Mouse (Mus musculus) adrenal gland, postnatal 14 days (tissue): ENCODE data around the gene B4galnt3. TPM values are rescaled to one million over a fixed set of nuclear protein-coding genes. Genes with fewer than 3 reads are reported as not detected.

Experiments used
- total RNA-seq: library from RNA; stranded (reverse); gene quantifications from 2 replicates; pipeline ENCODE4 v1.2.3, GENCODE M21; 2021

B4galnt3 gene
- total RNA-seq, 1 experiment from 2014 or later = 5.6 TPM

Other genes starting within 250 kb of the B4galnt3 start
- gene Ninj2, start 201.2 kb downstream of the B4galnt3 start, total RNA-seq = not detected in 2 replicates
- gene D330020A13Rik, start 195 bp downstream of the B4galnt3 start, total RNA-seq = not detected in 2 replicates
- gene Kdm5a, start 69.6 kb upstream of the B4galnt3 start, total RNA-seq = 54.8 and 58.4 TPM in 2 replicates
- gene Ccdc77, start 69.8 kb upstream of the B4galnt3 start, total RNA-seq = 10.5 and 10.7 TPM in 2 replicates
- 9.1 and 15.0 TPM in 2 replicates for gene Il17ra, start 168.7 kb upstream of the B4galnt3 start, total RNA-seq
- 0.15 and 0.23 TPM in 2 replicates for gene Tmem121b, start 199.2 kb upstream of the B4galnt3 start, total RNA-seq
- gene Hdhd5, start 236.8 kb upstream of the B4galnt3 start, total RNA-seq = 25.6 and 29.9 TPM in 2 replicates